Mouse (Mus musculus) macrophage (primary cell): ENCODE results near the gene Abcb1a. TPM values are rescaled to one million over a fixed set of nuclear protein-coding genes. Genes with fewer than 3 reads are reported as not detected.

ENCODE experiments used
- H3K27ac ChIP-seq: fragments of 350-480 bp; formaldehyde crosslinking; 2 replicates; pipeline ENCODE4 v1.9.0; 2021
- H3K36me3 ChIP-seq: fragments of 350-480 bp; formaldehyde crosslinking; 2 replicates; pipeline ENCODE4 v1.9.0; 2021; ENCODE audit errors: inconsistent target
- H3K4me3 ChIP-seq: fragments of 350-480 bp; formaldehyde crosslinking; 2 replicates; pipeline ENCODE4 v1.9.0; 2021; ENCODE audit errors: inconsistent target
- H3K79me2 ChIP-seq: fragments of 350-480 bp; formaldehyde crosslinking; 2 replicates; pipeline ENCODE4 v1.9.0; 2021; ENCODE audit errors: inconsistent target
- WGBS: methylation state at CpG from one replicate; pipeline ENCODE4 v1.1.7; 2026; ENCODE audit warnings: inconsistent platforms; ENCODE audit not compliant: missing documents; 5-methylcytosine and 5-hydroxymethylcytosine counted together
- polyA plus RNA-seq: library from polyadenylated mRNA; stranded (reverse); fragments of 250-400 nt; gene quantifications from 3 replicates; pipeline ENCODE4 v1.2.4, GENCODE M21; 2018; ENCODE audit warnings: inconsistent platforms

Abcb1a gene
- polyA plus RNA-seq, 1 experiment from 2014 or later, result 7.8 TPM

GRCm38 (mm10) chr5:8778751-8779150 is 118.9 kb downstream of the Abcb1a start:
- H3K27ac ChIP-seq, result no peak overlapping the region
- H3K79me2 ChIP-seq, result no peaks in the 10 kb centered on the region
- 81% methylated on average over 2 of the region's 2 CpGs for WGBS
- no peak overlapping the region for H3K4me3 ChIP-seq
- no peaks in the 10 kb centered on the region for H3K36me3 ChIP-seq

GRCm38 (mm10) chr5:8792281-8792680 is 132.4 kb downstream of the Abcb1a start:
- H3K27ac ChIP-seq, result no peak overlapping the region
- no peaks in the 10 kb centered on the region for H3K36me3 ChIP-seq
- 95% methylated on average over 4 of the region's 4 CpGs for WGBS
- no peak overlapping the region for H3K4me3 ChIP-seq
- no peaks in the 10 kb centered on the region for H3K79me2 ChIP-seq

Other genes with a start within 250 kb of the Abcb1a start
- 16.1 to 21.0 TPM (median 17.5 TPM) in 3 replicates for gene Dbf4, start 237.4 kb upstream of the Abcb1a start, polyA plus RNA-seq
- 9.5 to 13.2 TPM (median 10.7 TPM) in 3 replicates for gene Slc25a40, start 237.2 kb upstream of the Abcb1a start, polyA plus RNA-seq
- gene Rundc3b, start 37.1 kb upstream of the Abcb1a start, polyA plus RNA-seq, result 0.89 to 1.5 TPM (median 1.2 TPM) in 3 replicates
- gene Abcb1b, start 138.1 kb downstream of the Abcb1a start, polyA plus RNA-seq, result 26.2 to 37.3 TPM (median 28.9 TPM) in 3 replicates
- 9.0 to 17.9 TPM (median 9.4 TPM) in 3 replicates for gene Abcb4, start 233.6 kb downstream of the Abcb1a start, polyA plus RNA-seq